Mouse (Mus musculus) CH12.LX (cell line): ENCODE data around the gene Sap25. TPM values are rescaled to one million over a fixed set of nuclear protein-coding genes. Genes with fewer than 3 reads are reported as not detected.
A peak's percentile ranks its signal among the peaks of the same experiment; 100 is the strongest.

Source experiments
- DNase-seq: peaks from one replicate; pipeline ENCODE4 v3.0.0-alpha.2; 2013; ENCODE audit errors: extremely low read depth
- H3K27ac ChIP-seq: 2 replicates; pipeline ENCODE4 v1.5.1; 2012; ENCODE audit warnings: low read depth, mild to moderate bottlenecking, control low read depth, moderate library complexity; ENCODE audit not compliant: insufficient read depth
- H3K27me3 ChIP-seq: replicated peaks from 2 replicates; pipeline ENCODE3; 2012; ENCODE audit warnings: inconsistent platforms
- H3K36me3 ChIP-seq, 2 experiments: replicated peaks in 1 of 2; 2 replicates each; pipeline versions ENCODE3 to v1.6.1; 2012; ENCODE audit warnings: inconsistent platforms in 1 of 2, low read length in 1 of 2, mild to moderate bottlenecking in 1 of 2, mixed read lengths in 1 of 2, moderate library complexity in 1 of 2; ENCODE audit not compliant: control insufficient read depth in 1 of 2, insufficient read depth in 1 of 2
- H3K4me1 ChIP-seq, 2 experiments: 2 replicates each; pipeline ENCODE4 v1.6.1; 2012; ENCODE audit warnings: inconsistent platforms in 1 of 2, moderate library complexity in 1 of 2; ENCODE audit not compliant: insufficient read depth in 2 of 2, control insufficient read depth in 1 of 2
- H3K4me2 ChIP-seq: 2 replicates; pipeline ENCODE4 v1.6.1; 2012; ENCODE audit warnings: low read depth, mild to moderate bottlenecking, control low read depth; ENCODE audit not compliant: poor library complexity, insufficient read depth, severe bottlenecking
- H3K4me3 ChIP-seq, 3 experiments: fragments of 150-350 bp in 1 of 3; sonication (generic) in 1 of 3; replicated peaks in 1 of 3; 2 replicates each; pipeline versions ENCODE3 to v1.5.1; 2011 to 2012; ENCODE audit warnings: low read depth in 2 of 3, low read length in 2 of 3, mild to moderate bottlenecking in 2 of 3, moderate library complexity in 2 of 3, control low read depth in 1 of 3, improper control_type of control experiment in 1 of 3, inconsistent platforms in 1 of 3, mixed read lengths in 1 of 3; ENCODE audit not compliant: poor library complexity in 1 of 3
- H3K79me2 ChIP-seq: replicated peaks from 2 replicates; pipeline ENCODE4 v1.6.1; 2012; ENCODE audit warnings: mild to moderate bottlenecking, moderate library complexity; ENCODE audit not compliant: control insufficient read depth, poor library complexity, insufficient read depth, severe bottlenecking; ENCODE audit errors: extremely low read depth
- H3K9ac ChIP-seq: 2 replicates; pipeline ENCODE4 v1.6.1; 2012; ENCODE audit warnings: low read depth, mild to moderate bottlenecking, control low read depth, moderate library complexity; ENCODE audit not compliant: insufficient read depth
- H3K9me3 ChIP-seq: replicated peaks from 2 replicates; pipeline ENCODE3; 2012; ENCODE audit warnings: low read length, inconsistent platforms, mixed read lengths
- CHD1 ChIP-seq: IDR thresholded peaks from 2 replicates; pipeline ENCODE4 v1.6.1; 2012; ENCODE audit warnings: low read depth, low read length, improper control_type of control experiment, inconsistent platforms
- CTCF ChIP-seq, 2 experiments: IDR thresholded peaks in 1 of 2; conservative IDR thresholded peaks in 1 of 2; 2 replicates each; pipeline ENCODE4 v1.5.1; 2011 to 2012; ENCODE audit warnings: low read depth in 2 of 2, low read length in 2 of 2, improper control_type of control experiment in 1 of 2, inconsistent platforms in 1 of 2, mild to moderate bottlenecking in 1 of 2, moderate library complexity in 1 of 2
- EP300 ChIP-seq: IDR thresholded peaks from 2 replicates; pipeline ENCODE4 v1.6.1; 2011; ENCODE audit warnings: low read length, improper control_type of control experiment
- ETS1 ChIP-seq: conservative IDR thresholded peaks from 2 replicates; pipeline ENCODE4 v1.6.1; 2012; ENCODE audit warnings: low read depth, mild to moderate bottlenecking, inconsistent platforms, low read length, improper control_type of control experiment, moderate library complexity
- HCFC1 ChIP-seq: IDR thresholded peaks from 2 replicates; pipeline ENCODE4 v1.6.1; 2012; ENCODE audit warnings: low read depth, mild to moderate bottlenecking, inconsistent platforms, low read length, improper control_type of control experiment
- JUND ChIP-seq: conservative IDR thresholded peaks from 2 replicates; pipeline ENCODE4 v1.6.1; 2011; ENCODE audit warnings: low read depth, low read length, improper control_type of control experiment
- KAT2A ChIP-seq: IDR thresholded peaks from 2 replicates; pipeline ENCODE4 v1.6.1; 2012; ENCODE audit warnings: low read length, improper control_type of control experiment, inconsistent platforms; ENCODE audit not compliant: insufficient replicate concordance
- MAFK ChIP-seq: IDR thresholded peaks from 2 replicates; pipeline ENCODE4 v1.6.1; 2011; ENCODE audit warnings: low read length, improper control_type of control experiment; ENCODE audit not compliant: insufficient replicate concordance
- MAX ChIP-seq: IDR thresholded peaks from 2 replicates; pipeline ENCODE4 v1.6.1; 2011; ENCODE audit warnings: low read length, improper control_type of control experiment
- MEF2A ChIP-seq: IDR thresholded peaks from 2 replicates; pipeline ENCODE4 v1.6.1; 2014; ENCODE audit warnings: low read depth, mild to moderate bottlenecking, inconsistent platforms, low read length, improper control_type of control experiment, borderline replicate concordance
- MXI1 ChIP-seq: IDR thresholded peaks from 2 replicates; pipeline ENCODE4 v1.6.1; 2011; ENCODE audit warnings: mild to moderate bottlenecking, low read depth, low read length, improper control_type of control experiment
- POLR2AphosphoS2 ChIP-seq: IDR thresholded peaks from 2 replicates; pipeline ENCODE4 v1.6.1; 2011; ENCODE audit warnings: low read depth, low read length, improper control_type of control experiment
- RAD21 ChIP-seq: IDR thresholded peaks from 2 replicates; pipeline ENCODE4 v1.6.1; 2011; ENCODE audit warnings: low read depth, mild to moderate bottlenecking, low read length, improper control_type of control experiment, moderate library complexity
- RCOR1 ChIP-seq: conservative IDR thresholded peaks from 2 replicates; pipeline ENCODE4 v1.6.1; 2012; ENCODE audit warnings: low read depth, mild to moderate bottlenecking, inconsistent platforms, low read length, improper control_type of control experiment
- SIN3A ChIP-seq: IDR thresholded peaks from 2 replicates; pipeline ENCODE4 v1.6.1; 2012; ENCODE audit warnings: low read length, improper control_type of control experiment, inconsistent platforms
- SMC3 ChIP-seq: IDR thresholded peaks from 2 replicates; pipeline ENCODE4 v1.6.1; 2011; ENCODE audit warnings: low read depth, low read length, improper control_type of control experiment
- TBP ChIP-seq: conservative IDR thresholded peaks from 2 replicates; pipeline ENCODE4 v1.6.1; 2011; ENCODE audit warnings: low read depth, low read length, improper control_type of control experiment
- TCF12 ChIP-seq: IDR thresholded peaks from 2 replicates; pipeline ENCODE4 v1.6.1; 2014; ENCODE audit warnings: low read depth, mild to moderate bottlenecking, inconsistent platforms, low read length, improper control_type of control experiment
- UBTF ChIP-seq: IDR thresholded peaks from 2 replicates; pipeline ENCODE4 v1.6.1; 2012; ENCODE audit warnings: low read depth, mild to moderate bottlenecking, inconsistent platforms, low read length, improper control_type of control experiment, moderate library complexity
- USF1 ChIP-seq: IDR thresholded peaks from 2 replicates; pipeline ENCODE4 v1.6.1; 2014; ENCODE audit warnings: low read depth, mild to moderate bottlenecking, inconsistent platforms, low read length, improper control_type of control experiment
- ZC3H11A ChIP-seq: IDR thresholded peaks from 2 replicates; pipeline ENCODE4 v1.6.1; 2012; ENCODE audit warnings: low read depth, mild to moderate bottlenecking, inconsistent platforms, low read length, improper control_type of control experiment
- ZKSCAN1 ChIP-seq: IDR thresholded peaks from 2 replicates; pipeline ENCODE4 v1.6.1; 2012; ENCODE audit warnings: low read depth, inconsistent platforms, low read length, improper control_type of control experiment, borderline replicate concordance
- dilution Hi-C: fragments of 300-500 bp; cut with MboI; formaldehyde crosslinking; loops from 2 replicates; pipeline ENCODE4 v1.14.3; 2020; ENCODE audit warnings: low sequenced_read_pairs; ENCODE audit not compliant: extremely low pct_unique_long_range_greater_than_20kb, extremely low pct_ligation_motif_present
- in situ Hi-C: fragments of 300-500 bp; cut with MboI; formaldehyde crosslinking; loops from 3 replicates; pipeline ENCODE4 v1.14.3; 2019; ENCODE audit warnings: low sequenced_read_pairs, low pct_ligation_motif_present, low pct_unique_long_range_greater_than_20kb, mixed read lengths
- polyA plus RNA-seq: library from polyadenylated mRNA; unstranded; fragments of >175 nt; gene quantifications from 2 replicates; pipeline ENCODE4 v1.2.1, GENCODE M21; 2012; ENCODE audit warnings: low read depth; ENCODE audit not compliant: insufficient read length
- total RNA-seq, 2 experiments: library from RNA; depleted of rRNA; stranded (reverse); fragments of 300-350 nt in 1 of 2; fragments of >200 nt in 1 of 2; gene quantifications; 2 replicates each; pipeline ENCODE4 v1.2.3; 2012 to 2014

The Sap25 gene
- total and polyA plus RNA-seq, 3 experiments, result 2.1 to 16.6 (median 2.4) TPM

DNA sequence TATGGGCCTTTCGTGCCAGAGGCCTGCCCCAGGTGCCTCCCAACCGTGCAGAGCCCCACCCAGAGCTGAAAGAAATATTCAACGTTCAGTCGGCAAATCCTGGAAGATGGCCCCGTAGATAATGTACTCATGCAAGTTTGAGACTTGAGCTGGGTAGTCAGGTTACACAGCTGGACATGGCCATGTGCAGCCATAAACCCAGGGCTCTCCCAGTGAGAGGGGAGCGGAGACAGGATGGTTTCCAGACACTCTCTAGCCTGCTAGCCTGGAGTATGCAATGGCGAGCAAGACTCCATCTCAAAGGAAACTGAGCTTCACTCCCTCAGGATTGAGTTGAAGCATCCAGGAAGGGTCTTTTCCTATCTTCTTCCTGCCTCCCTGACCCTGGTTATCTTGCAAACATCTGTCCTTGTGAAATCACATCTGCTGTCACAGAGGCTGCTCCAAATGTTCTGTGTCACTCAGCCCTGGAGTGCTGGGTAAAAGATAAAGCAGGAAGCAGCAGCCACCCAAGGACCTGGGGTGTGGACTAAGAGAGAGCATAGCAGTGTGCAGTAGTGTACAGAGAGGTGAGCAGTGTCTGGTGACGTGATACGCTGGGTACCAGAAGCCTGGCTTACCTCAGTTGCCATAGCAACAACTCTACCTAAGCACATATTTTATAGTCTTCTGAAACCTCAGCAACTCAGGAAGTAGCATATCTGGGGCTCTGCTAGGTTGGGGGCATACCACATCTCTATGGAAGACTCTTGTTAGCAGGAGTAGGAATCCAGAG lies 6.9 kb downstream of the Sap25 start:
- Histone ChIP-seq H3K4me1 (peaks cover 8 to 58% of the 10 kb centered on the region in 2 experiments), H3K4me2 (no peak overlapping the region), H3K79me2 (no peaks in the 10 kb centered on the region), H3K9me3 (no peaks in the 10 kb centered on the region), H3K4me3 (no peak overlapping the region), H3K9ac (no peak overlapping the region), H3K27ac (no peak overlapping the region), H3K27me3 (no peaks in the 10 kb centered on the region), H3K36me3 (peaks cover 1 to 29% of the 10 kb centered on the region in 2 experiments)
- dilution Hi-C loops, result no loop called here
- in situ Hi-C loops, result no loop called here
- DNase-seq, result no peak
- TF ChIP-seq MAX (no peak), MAFK (no peak), MXI1 (no peak), TBP (no peak), POLR2AphosphoS2 (no peak), KAT2A (no peak), EP300 (no peak), HCFC1 (no peak), CHD1 (no peak), JUND (no peak), TCF12 (no peak)

DNA sequence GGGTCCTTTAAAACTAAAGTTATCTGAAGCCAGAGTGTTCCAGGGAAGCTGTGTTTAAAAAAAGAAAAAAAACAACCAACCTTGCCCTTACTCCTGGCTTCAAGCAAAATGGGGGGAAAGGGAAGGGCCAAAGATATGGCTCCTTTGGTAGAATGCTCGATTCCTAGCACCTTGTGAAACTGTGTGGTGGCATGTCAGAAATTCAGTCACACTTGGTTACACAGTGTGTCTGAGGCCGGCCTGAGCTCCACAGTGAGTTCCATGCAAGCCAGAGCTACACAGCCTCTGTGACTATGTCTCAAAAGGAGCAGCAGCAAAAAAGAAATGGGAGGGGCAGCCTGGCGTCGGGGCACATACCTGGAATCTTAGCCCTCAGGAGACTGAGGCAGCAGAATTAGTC lies 8.1 kb downstream of the Sap25 start:
- H3K36me3 ChIP-seq, result peaks cover 5 to 34% of the 10 kb centered on the region in 2 experiments
- TF ChIP-seq ZC3H11A, result no peak
- no peak for TF ChIP-seq SMC3
- no peak; the same call in 1 of the 2 replicates for TF ChIP-seq MAX
- no peak for TF ChIP-seq SIN3A
- TF ChIP-seq ETS1, result no peak
- TF ChIP-seq MEF2A, result no peak
- no peak for TF ChIP-seq TBP
- no peak for TF ChIP-seq RAD21
- no peak for TF ChIP-seq UBTF
- no peak for TF ChIP-seq RCOR1
- no peak for TF ChIP-seq ZKSCAN1
- TF ChIP-seq USF1, result no peak
- no peak for TF ChIP-seq CTCF (conservative IDR thresholded peaks at IDR 0.05 in 1 of 2, IDR thresholded peaks at IDR 0.05 in 1 of 2; ENCODE audit: low read depth in 2 of 2, low read length in 2 of 2)
- TF ChIP-seq, all 38 proteins: peak for 0
- dilution Hi-C loops, result no loop called here
- in situ Hi-C loops, result no loop called here
- Histone ChIP-seq H3K9ac (no peak overlapping the region), H3K79me2 (no peaks in the 10 kb centered on the region), H3K9me3 (no peaks in the 10 kb centered on the region), H3K4me3 (no peak overlapping the region), H3K27ac (peak overlapping the region; percentile 29), H3K4me1 (peaks cover 8 to 58% of the 10 kb centered on the region in 2 experiments), H3K4me2 (peak overlapping the region; percentile 54), H3K27me3 (no peaks in the 10 kb centered on the region)
- peak; percentile 63 for DNase-seq
